Mouse (Mus musculus): ENCODE data around the gene D5Ertd579e.

D5Ertd579e gene

DNA sequence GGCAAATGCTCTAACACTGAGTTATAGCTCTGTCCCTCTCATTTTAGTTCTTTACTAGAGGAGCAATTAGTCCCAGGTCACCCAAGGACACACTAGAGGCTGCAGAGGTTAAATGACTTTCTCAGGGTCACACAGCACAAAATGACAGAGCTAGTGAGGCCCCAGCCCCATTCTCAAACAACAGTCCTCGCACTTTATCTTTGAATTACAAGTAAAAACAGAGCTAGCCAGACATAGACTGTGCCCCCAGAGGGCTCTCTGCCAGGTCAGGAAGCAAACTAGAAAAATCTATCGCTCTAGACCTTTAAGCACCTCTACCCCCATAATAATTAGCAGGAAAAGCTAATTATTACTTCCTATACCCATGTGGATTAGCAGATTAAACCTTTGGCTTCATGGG, 128.2 kb downstream of the D5Ertd579e start:
- no peak for DNase-seq

DNA sequence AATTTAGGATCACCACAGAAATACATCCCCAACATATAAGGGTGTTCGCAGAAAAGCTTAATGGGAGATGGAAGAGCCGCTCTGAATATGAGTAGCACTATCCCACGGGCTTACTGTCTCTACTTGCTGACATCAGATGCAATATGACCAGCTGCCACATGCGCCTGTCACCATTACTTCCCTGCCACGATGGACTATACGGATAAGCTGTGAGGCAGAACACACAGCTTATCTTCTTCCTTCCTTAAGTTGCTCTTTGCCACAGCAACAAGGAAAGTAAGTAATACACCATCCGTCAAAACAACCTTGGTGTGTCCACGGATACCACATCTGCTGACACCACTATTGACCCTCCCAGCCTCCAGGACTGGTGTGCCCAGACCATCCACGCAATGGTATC, 131.3 kb downstream of the D5Ertd579e start:
- DNase-seq = no peak

DNA sequence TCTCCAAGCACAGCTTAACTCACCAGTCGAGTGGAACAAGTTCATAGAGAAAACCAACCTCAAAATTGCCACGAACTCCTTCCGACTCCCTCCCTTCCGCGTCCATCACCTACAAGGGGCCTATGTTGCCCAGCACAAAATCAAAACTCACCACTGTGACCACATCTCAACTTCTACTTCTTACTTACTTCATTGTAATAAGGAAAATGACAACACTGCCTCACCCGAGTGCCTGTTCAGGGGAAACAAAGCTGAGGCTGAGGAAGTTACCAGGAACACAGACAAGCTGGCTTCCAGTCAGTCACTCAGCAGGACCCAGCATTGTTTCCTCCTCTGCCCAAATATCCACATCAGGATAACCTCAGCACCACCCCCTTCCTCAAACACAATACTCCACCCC, 132.1 kb downstream of the D5Ertd579e start:
- DNase-seq = no peak

DNA sequence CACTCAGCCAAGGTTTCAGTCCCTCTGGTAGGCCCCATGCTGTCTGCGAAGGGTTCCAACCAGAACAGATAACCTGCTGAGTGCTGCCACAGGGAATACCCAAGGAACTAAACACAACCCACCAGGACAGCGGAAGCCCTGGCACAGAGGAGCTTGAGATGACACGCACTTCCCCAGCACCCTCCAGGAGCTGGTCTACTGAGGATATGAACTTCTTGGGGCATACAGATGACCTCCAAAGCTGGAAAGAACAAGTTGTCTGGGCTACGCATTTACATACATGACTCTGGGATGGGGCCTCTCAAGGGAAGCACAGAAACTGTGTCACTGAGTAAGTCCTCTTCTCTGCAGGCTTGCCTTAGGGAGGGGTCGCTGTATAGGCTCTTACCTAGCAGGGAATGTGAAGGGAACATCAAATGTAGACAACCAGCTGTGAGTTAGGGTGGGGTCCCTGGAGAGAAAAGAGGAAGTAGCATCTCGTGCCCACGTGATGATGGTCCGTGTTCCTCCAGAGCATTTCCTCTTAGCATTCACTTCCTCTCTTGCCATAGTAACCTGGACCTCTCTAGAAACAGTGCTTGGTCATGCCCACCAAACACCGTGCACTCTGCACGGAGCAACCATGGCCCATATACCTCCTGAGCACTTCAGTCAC, 132.9 kb downstream of the D5Ertd579e start:
- DNase-seq = peak; percentile 57 to 70

DNA sequence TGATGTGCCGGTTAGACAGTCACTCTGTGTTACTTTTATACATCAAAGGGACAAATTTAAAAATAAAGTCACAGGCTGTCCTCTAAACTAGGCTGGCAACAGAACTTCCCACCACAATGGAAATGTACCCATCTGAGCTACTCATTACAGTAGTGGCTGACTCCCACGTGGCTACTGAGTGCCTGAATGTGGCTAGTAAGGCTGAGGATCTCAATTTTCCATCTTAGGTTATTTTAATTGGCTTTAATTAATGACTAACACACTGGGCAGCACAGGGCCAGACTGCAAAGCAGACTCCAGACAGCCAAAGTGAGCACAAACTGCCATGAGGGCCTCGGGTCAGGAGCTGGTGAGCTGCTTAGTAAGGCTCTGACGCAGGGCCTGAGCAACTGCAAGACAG, 134.3 kb downstream of the D5Ertd579e start:
- DNase-seq = no peak

DNA sequence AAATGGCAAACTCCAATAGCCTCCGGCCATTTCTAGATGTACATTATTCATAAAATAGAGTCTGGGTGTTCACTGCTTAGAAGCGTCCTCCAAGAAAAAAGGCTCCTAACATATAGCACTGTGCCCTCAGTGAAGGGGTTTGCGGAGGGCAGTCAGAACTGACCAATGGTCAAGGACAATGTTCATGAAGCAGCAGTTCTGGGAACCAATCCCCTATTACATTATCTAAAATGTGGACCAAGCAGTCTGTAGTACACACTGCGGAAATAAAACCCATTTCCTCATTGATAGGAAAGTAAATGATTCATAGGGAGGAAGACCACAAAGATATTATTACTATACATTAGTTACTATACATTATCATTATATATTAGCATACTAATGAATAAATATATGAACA, 135.3 kb downstream of the D5Ertd579e start:
- no peak for DNase-seq

DNA sequence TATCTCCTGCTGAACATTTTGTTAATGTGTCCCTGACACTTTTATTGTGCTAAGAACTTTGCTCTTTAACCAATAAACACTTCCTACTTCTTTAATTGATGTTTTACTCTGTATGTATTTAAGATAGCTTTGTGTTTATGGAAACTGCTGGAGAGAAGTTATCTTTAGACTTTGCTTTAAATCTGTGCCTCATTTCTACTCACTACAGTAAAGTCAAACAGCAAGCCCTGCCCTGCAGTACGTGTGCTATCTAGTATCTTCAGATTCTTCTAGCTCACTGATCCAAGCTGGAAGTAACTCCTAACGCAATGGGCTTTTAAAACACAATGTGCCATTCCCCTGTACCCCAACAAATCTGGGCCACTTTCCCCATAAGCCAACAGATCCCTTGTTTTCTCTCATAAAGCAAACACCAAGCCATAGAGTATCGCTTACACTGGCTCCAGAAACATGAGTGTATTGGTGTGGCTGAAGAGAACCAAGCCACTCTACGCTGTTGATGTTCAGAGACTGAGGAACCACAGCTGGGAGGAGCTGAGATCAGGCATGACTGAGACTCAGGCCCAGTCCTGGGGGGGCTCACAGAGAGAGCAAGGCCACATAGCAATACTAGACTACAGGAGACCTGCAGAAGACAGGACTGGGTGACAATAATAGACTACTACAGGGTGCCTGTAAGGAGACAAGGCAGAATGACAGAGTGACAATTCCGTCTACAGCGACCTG, 136.2 kb downstream of the D5Ertd579e start:
- no peak for DNase-seq

DNA sequence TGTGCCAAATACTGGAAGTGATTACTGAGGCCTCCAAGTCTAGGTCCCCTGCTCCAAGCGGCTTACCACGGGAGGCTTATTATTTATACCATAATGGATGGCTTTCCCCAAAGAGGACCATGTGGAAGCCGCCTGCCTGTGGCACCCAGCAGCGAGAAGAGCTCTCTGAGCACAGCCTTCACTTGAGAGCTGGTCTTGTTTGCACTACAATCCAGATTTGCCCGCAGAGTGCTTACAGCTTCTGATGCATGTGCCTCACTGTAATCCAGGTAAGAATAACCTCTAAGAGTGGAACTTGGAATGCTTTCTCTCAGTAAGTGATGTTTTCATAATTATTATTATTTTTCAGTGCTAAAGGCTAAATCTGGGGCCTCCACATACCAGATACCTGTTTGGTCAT, 136.7 kb downstream of the D5Ertd579e start:
- DNase-seq = peak in 1 of 2 experiments; percentile 58

DNA sequence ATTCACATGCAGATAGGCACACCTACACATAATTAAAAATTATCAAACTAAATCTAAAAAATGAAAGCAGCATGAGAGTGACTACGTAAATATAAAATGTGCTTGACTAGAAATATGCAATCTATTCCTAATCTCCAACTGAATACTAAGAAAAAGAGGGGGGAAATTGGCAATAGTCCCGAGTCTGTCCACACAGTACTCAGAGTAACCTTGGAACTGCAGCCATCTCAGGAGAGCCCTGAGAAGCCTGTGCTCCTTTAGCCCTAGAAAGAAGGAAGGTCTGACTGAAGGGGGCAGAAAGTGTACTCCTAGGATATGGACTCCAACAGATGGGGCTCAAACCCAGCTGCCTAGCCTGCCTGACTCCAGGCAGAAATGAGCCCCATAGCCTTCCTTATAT, 137.3 kb downstream of the D5Ertd579e start:
- no peak for DNase-seq

DNA sequence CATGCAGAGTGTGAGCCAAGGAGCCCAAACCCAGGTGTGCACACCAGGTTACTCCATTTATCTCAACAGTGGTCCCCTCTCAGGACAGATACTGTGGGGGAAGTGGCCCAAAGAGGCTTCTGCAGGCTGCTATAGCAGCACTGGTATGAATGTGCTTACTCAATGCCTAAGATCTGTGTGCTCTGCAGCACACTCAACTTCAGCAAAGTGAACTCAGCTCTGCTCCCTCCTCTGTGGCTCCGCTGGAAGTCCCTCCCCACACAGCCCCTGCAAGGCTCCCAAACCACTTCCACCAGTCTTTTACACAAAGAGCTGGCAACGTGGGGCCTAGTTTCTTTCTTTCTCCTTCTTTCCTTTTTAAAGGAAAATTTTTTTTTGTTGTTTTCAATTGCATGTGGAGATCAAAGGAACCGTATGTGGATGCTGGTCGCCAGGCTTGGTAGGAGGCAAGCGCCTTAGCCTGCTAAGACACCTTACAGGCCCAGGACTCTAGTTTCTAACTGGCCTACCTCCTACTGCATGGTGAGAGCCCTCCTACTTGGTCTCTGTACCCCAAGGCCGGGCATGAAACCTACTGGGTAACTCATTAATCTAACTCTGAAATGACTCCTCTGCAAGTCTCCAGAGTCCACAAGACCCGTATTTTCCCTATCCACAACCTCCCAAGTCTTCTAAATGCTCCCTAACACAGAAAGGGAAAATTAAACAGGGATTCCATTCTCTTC, 138.1 kb downstream of the D5Ertd579e start:
- DNase-seq = no peak

DNA sequence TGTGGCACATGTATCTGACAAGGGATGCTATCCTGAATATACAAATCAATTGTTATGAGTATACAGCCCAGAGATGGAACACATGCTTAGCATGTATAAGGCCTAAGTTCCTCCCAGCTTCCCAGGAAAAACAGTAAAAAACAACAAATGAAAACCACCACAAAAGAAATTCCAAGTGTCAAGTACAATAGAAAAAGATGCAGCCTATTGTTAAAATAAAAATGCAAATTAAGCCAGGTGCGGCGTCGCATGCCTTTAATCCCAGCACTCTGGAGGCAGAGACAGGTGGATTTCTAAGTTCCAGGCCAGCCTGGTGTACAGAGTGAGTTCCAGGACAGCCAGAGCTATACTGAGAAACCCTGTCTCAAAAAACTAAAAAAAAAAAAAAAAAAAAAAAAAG, 138.9 kb downstream of the D5Ertd579e start:
- DNase-seq = no peak

DNA sequence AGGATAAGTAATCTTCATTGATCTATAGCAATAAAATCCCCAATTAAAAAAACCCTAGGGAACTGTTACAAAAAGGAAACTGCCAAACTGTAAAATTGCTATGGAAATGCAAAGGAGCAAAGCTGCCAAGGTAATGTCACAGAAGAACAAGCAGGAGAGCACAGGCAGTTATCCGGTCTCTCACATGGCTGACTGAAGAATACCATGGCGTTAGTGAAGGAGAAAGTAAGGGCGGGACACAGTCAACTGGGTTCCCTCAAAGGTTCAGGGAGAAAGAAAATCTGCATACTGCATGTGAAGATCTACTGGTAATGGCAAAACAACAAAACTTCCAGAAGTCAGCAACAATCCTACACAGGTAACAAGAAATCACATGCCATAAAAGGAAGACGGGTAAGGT, 139.5 kb downstream of the D5Ertd579e start:
- DNase-seq = no peak

DNA sequence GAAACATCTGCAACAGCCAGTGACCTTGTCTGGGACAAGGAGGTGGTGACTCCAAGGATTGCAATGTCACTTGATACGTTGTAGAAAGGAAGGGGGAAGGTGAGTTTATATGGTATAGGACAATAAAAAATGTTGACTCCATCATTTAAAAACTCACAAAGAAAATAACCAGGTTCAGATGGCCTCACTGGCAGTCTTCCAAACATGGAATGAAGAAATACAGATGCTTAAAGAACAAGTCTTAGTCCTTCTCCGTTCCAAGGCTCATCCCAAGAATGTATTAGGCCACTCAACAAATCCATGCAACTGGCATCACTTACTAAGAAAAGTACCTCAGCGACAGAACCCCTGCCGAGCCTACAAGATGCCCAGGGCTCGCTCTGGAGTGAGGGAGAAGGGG, 141.3 kb downstream of the D5Ertd579e start:
- DNase-seq = no peak

DNA sequence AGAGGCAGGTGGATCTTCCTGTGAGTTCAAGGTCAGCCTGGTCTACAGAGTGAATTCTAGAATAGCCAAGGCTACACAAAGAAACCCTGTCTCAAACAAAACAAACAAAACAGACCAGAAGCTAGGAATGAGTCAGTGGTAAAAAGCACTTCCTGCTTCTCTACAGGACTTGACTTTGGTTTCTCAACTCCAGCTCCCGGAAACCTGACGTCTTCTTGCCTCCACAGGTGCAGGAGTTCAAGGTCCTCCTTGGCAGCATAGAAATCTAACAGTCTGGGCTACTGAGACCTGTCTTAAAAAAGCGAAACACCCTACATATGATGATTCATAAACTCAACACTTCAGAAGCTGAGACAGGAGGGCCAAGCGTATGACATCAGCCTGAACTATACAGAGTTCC, 141.9 kb downstream of the D5Ertd579e start:
- no peak for DNase-seq

DNA sequence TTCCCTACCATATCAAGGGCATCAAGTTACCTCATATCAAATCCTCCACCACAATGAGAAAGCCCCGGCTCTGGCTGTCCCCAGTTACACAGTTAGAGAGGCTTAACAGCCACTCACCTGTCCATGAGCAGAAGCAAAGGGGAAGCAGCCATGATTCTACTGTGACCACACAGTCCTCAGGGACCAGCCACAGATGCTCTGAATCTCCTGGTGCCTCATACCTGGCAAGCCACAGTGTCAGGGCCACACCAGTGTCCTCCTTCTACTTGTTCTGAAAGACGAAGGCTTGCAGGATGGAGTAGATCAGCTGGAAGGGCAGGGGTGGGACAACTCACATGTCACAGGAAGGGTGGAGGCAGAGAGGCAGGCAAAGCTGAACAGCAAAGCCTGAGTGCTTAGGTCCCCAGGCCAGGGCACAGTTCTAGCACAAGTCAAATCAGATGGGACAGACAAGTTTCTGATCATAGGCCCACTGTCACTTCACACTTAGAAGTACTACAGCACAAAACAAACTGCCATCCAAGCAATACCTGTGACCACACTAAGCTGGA, 142.7 kb downstream of the D5Ertd579e start:
- DNase-seq = no peak

DNA sequence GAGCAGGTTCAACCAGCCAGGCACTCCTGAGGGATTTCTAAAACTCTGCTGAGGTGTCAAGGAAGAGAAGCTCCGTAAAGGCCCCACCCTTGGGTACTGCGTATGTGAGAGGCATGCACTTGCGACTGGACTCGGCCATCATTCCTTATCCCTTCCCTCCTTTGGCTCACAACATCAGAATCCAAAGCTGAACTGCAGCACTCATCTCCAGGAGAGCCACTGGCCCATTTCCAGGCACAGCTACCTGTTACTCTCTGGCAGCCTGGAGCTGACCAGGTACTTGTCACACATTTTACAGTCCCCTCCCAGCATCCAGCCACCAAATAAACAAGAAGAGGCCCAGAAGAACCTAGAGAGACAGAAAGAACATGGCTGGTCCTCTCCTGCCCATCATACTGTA, 143.4 kb downstream of the D5Ertd579e start:
- DNase-seq = no peak

Measured in lung, adult 18-20 months (tissue).